Comparison of ENCODE assay signal across 8 mouse cellular contexts in genomic region chrX:60892801-60893681, GRCm38 (mm10). TPM values are rescaled to one million over a fixed set of nuclear protein-coding genes. Genes with fewer than 3 reads are reported as not detected.
A peak's percentile ranks its signal among the peaks of the same experiment; 100 is the strongest.
DNase-seq lines count a peak whose midpoint lies in the region; ATAC-seq and TF ChIP-seq lines count a peak whose summit lies in the region.

Sox3 (minus strand) TSS chrX:60893430.

- no peak for TF ChIP-seq EP300 in heart, adult 2 months (IDR thresholded peaks at IDR 0.05; ENCODE audit: insufficient read depth, low read depth, low read length)

- no peaks in the 10 kb centered on the region for H3K79me2 ChIP-seq in heart, adult 2 months (replicated peaks; ENCODE audit: control insufficient read depth, insufficient read depth, low read length)

- H3K9me3 ChIP-seq in limb, embryonic 13.5 days: no peaks in the 10 kb centered on the region

- no peak; the same call in 1 of the 2 replicates for ATAC-seq in limb, embryonic 13.5 days (ENCODE audit: low FRiP score, low read depth)

- 0 out of 2 replicates have a peak within 1 kb of the TSS, but pooled peaks have one; percentile 24 for H3K9ac ChIP-seq in heart, adult 2 months (ENCODE audit: low read depth, low read length)
- peak within 1 kb of the TSS; percentile 39; the same call in 1 of the 2 replicates for H3K9ac ChIP-seq in limb, embryonic 13.5 days

- intact Hi-C loops in heart, adult 2 months (cut with DNase I): no loop called here
- intact Hi-C loops in heart, postnatal 36 days (cut with DNase I): no loop called here

- 22% methylated on average over 89 of the region's 92 CpGs for WGBS in heart, adult 2 months
- 20% methylated on average over 73 of the region's 92 CpGs for WGBS in limb, embryonic 13.5 days
- WGBS in small intestine, adult 2 months: 19% methylated on average over 77 of the region's 92 CpGs

- no peak for TF ChIP-seq POLR2A in heart, adult 2 months (IDR thresholded peaks at IDR 0.05; ENCODE audit: insufficient read depth, low read depth, low read length)
- TF ChIP-seq POLR2A in small intestine, adult 2 months (IDR thresholded peaks at IDR 0.05; ENCODE audit: low read depth, low read length): no peak

- DNase-seq in heart, adult 2 months: no peak
- DNase-seq in heart, postnatal 36 days: no peak
- peak; percentile 16 for DNase-seq in right cerebral cortex, postnatal 14 days
- no peak for DNase-seq in right cerebral cortex, postnatal 25 days
- DNase-seq in urinary bladder, postnatal 25 days (ENCODE audit: low spot score): no peak
- no peak for DNase-seq in layer of hippocampus, adult 18-20 months (ENCODE audit: low spot score in 2 of 2)

- H3K4me3 ChIP-seq in heart, adult 2 months: no peak within 1 kb of the TSS
- peak within 1 kb of the TSS; percentile 48 for H3K4me3 ChIP-seq in limb, embryonic 13.5 days
- H3K4me3 ChIP-seq in small intestine, adult 2 months (ENCODE audit: low read depth, low read length): peak within 1 kb of the TSS; percentile 51

- H3K36me3 ChIP-seq in heart, adult 2 months (ENCODE audit: control insufficient read depth, insufficient read depth, low read length): no peaks in the 10 kb centered on the region
- H3K36me3 ChIP-seq in limb, embryonic 13.5 days: no peaks in the 10 kb centered on the region
- H3K36me3 ChIP-seq in small intestine, adult 2 months (ENCODE audit: control insufficient read depth, insufficient read depth, low read length): no peaks in the 10 kb centered on the region

- peak within 1 kb of the TSS; percentile 71 for H3K4me2 ChIP-seq in limb, embryonic 13.5 days (replicated peaks)

- no peak for TF ChIP-seq CTCF in heart, adult 2 months (IDR thresholded peaks at IDR 0.05)
- TF ChIP-seq CTCF in small intestine, adult 2 months (IDR thresholded peaks at IDR 0.05; ENCODE audit: extremely low read depth, insufficient read length, insufficient replicate concordance, low read depth, low read length): no peak

- H3K27ac ChIP-seq in heart, adult 2 months: no peak within 1 kb of the TSS
- no peak within 1 kb of the TSS for H3K27ac ChIP-seq in limb, embryonic 13.5 days
- H3K27ac ChIP-seq in small intestine, adult 2 months (ENCODE audit: insufficient read depth, low read depth, low read length): no peak within 1 kb of the TSS

- H3K27me3 ChIP-seq in heart, adult 2 months (ENCODE audit: control insufficient read depth, insufficient read depth, low read length): peaks cover 26% of the 10 kb centered on the region
- peaks cover 92% of the 10 kb centered on the region for H3K27me3 ChIP-seq in limb, embryonic 13.5 days
- H3K27me3 ChIP-seq in small intestine, adult 2 months (ENCODE audit: control insufficient read depth, insufficient read depth, low read length): peaks cover 27% of the 10 kb centered on the region

- H3K4me1 ChIP-seq in heart, adult 2 months (ENCODE audit: control insufficient read depth, insufficient read depth, low read length): no peaks in the 10 kb centered on the region
- peaks cover 9% of the 10 kb centered on the region; the same call in 1 of the 2 replicates for H3K4me1 ChIP-seq in limb, embryonic 13.5 days
- 0 out of 2 replicates have a peak, but pooled peaks cover 2% of the 10 kb centered on the region for H3K4me1 ChIP-seq in small intestine, adult 2 months (ENCODE audit: control insufficient read depth, insufficient read depth, insufficient read length, low read length)

RNA-seq across cellular contexts. Expression of gene Sox3, which starts in this region (rescaled TPM):
- not detected for total RNA-seq in heart, adult 2 months (2021)
- not detected in 2 replicates for polyA plus RNA-seq in heart, adult 2 months (2012; rRNA removed)
- not detected for total RNA-seq in heart, postnatal 36 days (2021)
- polyA plus RNA-seq in limb, embryonic 13.5 days (2015; fragmentation: Nextera tagmentation; extraction: Ambion mirVana): not detected in 2 replicates
- polyA plus RNA-seq in small intestine, adult 2 months (2012; rRNA removed): 0.09 TPM in 1 of 2 replicates, not detected in the other
- total RNA-seq in layer of hippocampus, adult 18-20 months (2021): 1 to 10 TPM; 1.6 to 1.7 TPM
